Comparison of ENCODE assay signal across 10 mouse cellular contexts in genomic region chr2:118179873-118180585, GRCm38 (mm10).
DNase-seq lines count a peak whose midpoint lies in the region; ATAC-seq and TF ChIP-seq lines count a peak whose summit lies in the region.
"Had no signal": no experiment of that assay in that cellular context is flagged by ENCODE, and none has a peak within 500 bp of the region (broad histone marks: within the 10 kb centered on the region; RNA-seq: fewer than 3 reads in every experiment).

No protein-coding gene starts in this region.

- no peak for DNase-seq in heart, postnatal 10 days
- no peak for DNase-seq in ES-E14 (ENCODE audit: low read depth, low spot score)
- DNase-seq in hindbrain, embryonic 10.5 days (ENCODE audit: low spot score) = no peak
- DNase-seq in midbrain, embryonic 10.5 days (ENCODE audit: low spot score) = no peak
- no peak for DNase-seq in adrenal gland, postnatal 14 days
- no peak for DNase-seq in right cerebral cortex, adult 18-20 months
- DNase-seq: thymus, postnatal 14 days had no signal

- H3K4me3 ChIP-seq in heart, embryonic 11.5 days (ENCODE audit: low read depth, low read length) = peak overlapping the region; percentile 23
- H3K4me3 ChIP-seq in ES-E14 (ENCODE audit: insufficient read depth in 1 of 2, low read depth in 1 of 2, low read length in 2 of 2, poor library complexity in 1 of 2, severe bottlenecking in 1 of 2) = peak overlapping the region; percentile 10 to 53
- H3K4me3 ChIP-seq in hindbrain, embryonic 10.5 days = peak overlapping the region; percentile 44
- peak overlapping the region; percentile 47 for H3K4me3 ChIP-seq in midbrain, embryonic 10.5 days

- H3K9me3 ChIP-seq in heart, embryonic 11.5 days (replicated peaks; ENCODE audit: control insufficient read depth, low read length) = 0 out of 2 replicates have a peak, but pooled peaks cover 3% of the 10 kb centered on the region
- no peaks in the 10 kb centered on the region for H3K9me3 ChIP-seq in ES-E14 (ENCODE audit: control insufficient read depth, insufficient read depth, low read depth, low read length)
- peaks cover 4% of the 10 kb centered on the region; the same call in 1 of the 2 replicates for H3K9me3 ChIP-seq in hindbrain, embryonic 10.5 days
- H3K9me3 ChIP-seq in midbrain, embryonic 10.5 days (replicated peaks) = peaks cover 7% of the 10 kb centered on the region; the same call in 1 of the 2 replicates

- in situ Hi-C loops in ES-E14 (cut with MboI; ENCODE audit: low sequenced_read_pairs in 2 of 2, unreplicated experiment in 2 of 2) = no loop called here

- H3K36me3 ChIP-seq in heart, embryonic 11.5 days (ENCODE audit: control insufficient read depth, insufficient read depth, low read length) = no peaks in the 10 kb centered on the region
- H3K36me3 ChIP-seq in ES-E14 (ENCODE audit: control insufficient read depth, insufficient read depth, low read length, poor library complexity, severe bottlenecking) = no peaks in the 10 kb centered on the region
- no peaks in the 10 kb centered on the region for H3K36me3 ChIP-seq in hindbrain, embryonic 10.5 days
- no peaks in the 10 kb centered on the region for H3K36me3 ChIP-seq in midbrain, embryonic 10.5 days

- H3K27ac ChIP-seq in heart, embryonic 11.5 days (ENCODE audit: low read depth, low read length) = peak overlapping the region; percentile 65; the same call in 1 of the 2 replicates
- peak overlapping the region; percentile 82 for H3K27ac ChIP-seq in ES-E14 (ENCODE audit: insufficient read depth, low read depth, low read length, poor library complexity, severe bottlenecking)
- peak overlapping the region; percentile 77 for H3K27ac ChIP-seq in hindbrain, embryonic 10.5 days
- peak overlapping the region; percentile 72 for H3K27ac ChIP-seq in midbrain, embryonic 10.5 days (replicated peaks)
- H3K27ac ChIP-seq: liver, embryonic 14.5 days had no signal

- no peaks in the 10 kb centered on the region for H3K27me3 ChIP-seq in heart, embryonic 11.5 days (ENCODE audit: control insufficient read depth, insufficient read depth, low read length)
- no peaks in the 10 kb centered on the region for H3K27me3 ChIP-seq in hindbrain, embryonic 10.5 days (ENCODE audit: insufficient read depth, poor library complexity, severe bottlenecking)
- H3K27me3 ChIP-seq in midbrain, embryonic 10.5 days (ENCODE audit: low read depth, poor library complexity, severe bottlenecking) = no peaks in the 10 kb centered on the region

- intact Hi-C loops in heart, postnatal 10 days (cut with DNase I) = no loop called here

- H3K9ac ChIP-seq in heart, embryonic 11.5 days (ENCODE audit: low read depth, low read length) = no peak overlapping the region; the same call in 1 of the 2 replicates
- no peak overlapping the region; the same call in 1 of the 2 replicates for H3K9ac ChIP-seq in ES-E14 (ENCODE audit: insufficient read depth, low read depth, low read length, poor library complexity, severe bottlenecking)
- H3K9ac ChIP-seq: liver, embryonic 14.5 days had no signal

- peak overlapping the region; percentile 57 for H3K4me2 ChIP-seq in heart, embryonic 11.5 days

- no peak for ATAC-seq in heart, embryonic 11.5 days (replicated peaks; ENCODE audit: insufficient number of reproducible peaks, low FRiP score, low TSS enrichment)
- ATAC-seq in CD4-positive, CD25-positive, alpha-beta regulatory T cell, adult 4 months = no peak

- H3K4me1 ChIP-seq in heart, embryonic 11.5 days (ENCODE audit: control insufficient read depth, insufficient read depth, low read length) = 0 out of 2 replicates have a peak, but pooled peaks cover 3% of the 10 kb centered on the region
- peaks cover 6 to 13% of the 10 kb centered on the region in 2 experiments; a peak in 3 of 4 replicates for H3K4me1 ChIP-seq in ES-E14 (ENCODE audit: control insufficient read depth in 2 of 2, insufficient read depth in 2 of 2, low read length in 2 of 2, poor library complexity in 1 of 2)
- H3K4me1 ChIP-seq in hindbrain, embryonic 10.5 days (replicated peaks) = peaks cover 9% of the 10 kb centered on the region; the same call in 1 of the 2 replicates
- H3K4me1 ChIP-seq in midbrain, embryonic 10.5 days = peaks cover 20% of the 10 kb centered on the region

TF ChIP-seq in ES-E14, 5 proteins besides CTCF, POLR2A, EP300 and RAD21:
- TF ChIP-seq HCFC1 (IDR thresholded peaks at IDR 0.05; ENCODE audit: borderline replicate concordance, insufficient read depth, low read length) (no peak), ZC3H11A (IDR thresholded peaks at IDR 0.05; ENCODE audit: borderline replicate concordance, low read depth, low read length) (no peak), ZNF384 (IDR thresholded peaks at IDR 0.05; ENCODE audit: low read depth, low read length) (0 out of 2 replicates have a peak, but pooled peaks have one; percentile 47), CHD2 (IDR thresholded peaks at IDR 0.05; ENCODE audit: low read depth, low read length) (no peak)
